Mouse (Mus musculus) MEL (cell line): Measurements from ENCODE around the gene Dlec1. TPM values are rescaled to one million over a fixed set of nuclear protein-coding genes. Genes with fewer than 3 reads are reported as not detected.

Experiments
- DNase-seq: peaks from one replicate; pipeline ENCODE4 v3.0.0; 2011; ENCODE audit warnings: low read depth, low spot score
- H3K27ac ChIP-seq: 2 replicates; pipeline ENCODE4 v1.5.1; 2012; ENCODE audit warnings: low read depth, mild to moderate bottlenecking, control low read depth, low read length, moderate library complexity; ENCODE audit not compliant: control insufficient read depth
- H3K27me3 ChIP-seq, 2 experiments: fragments of 150-350 bp in 1 of 2; sonication (generic) in 1 of 2; 2 replicates each; pipeline ENCODE4 v1.6.1; 2012; ENCODE audit warnings: low read length in 2 of 2, mild to moderate bottlenecking in 2 of 2, improper control_type of control experiment in 1 of 2, moderate library complexity in 1 of 2; ENCODE audit not compliant: insufficient read depth in 2 of 2, control insufficient read depth in 1 of 2
- H3K36me3 ChIP-seq, 2 experiments: 2 replicates each; pipeline ENCODE4 v1.6.1; 2012 to 2014; ENCODE audit warnings: low read length in 2 of 2, improper control_type of control experiment in 1 of 2, inconsistent platforms in 1 of 2, mild to moderate bottlenecking in 1 of 2; ENCODE audit not compliant: insufficient read depth in 2 of 2, control insufficient read depth in 1 of 2
- H3K4me1 ChIP-seq, 2 experiments: fragments of 150-350 bp in 1 of 2; sonication (generic) in 1 of 2; 2 replicates each; pipeline ENCODE4 v1.6.1; 2012; ENCODE audit warnings: low read length in 2 of 2, improper control_type of control experiment in 1 of 2, mild to moderate bottlenecking in 1 of 2; ENCODE audit not compliant: insufficient read depth in 2 of 2, control insufficient read depth in 1 of 2
- H3K4me3 ChIP-seq, 2 experiments: fragments of 150-350 bp in 1 of 2; sonication (generic) in 1 of 2; 2 replicates each; pipeline ENCODE4 v1.5.1; 2012; ENCODE audit warnings: low read depth in 2 of 2, low read length in 2 of 2, mild to moderate bottlenecking in 2 of 2, moderate library complexity in 2 of 2, control low read depth in 1 of 2, improper control_type of control experiment in 1 of 2; ENCODE audit not compliant: control insufficient read depth in 1 of 2, insufficient read depth in 1 of 2
- H3K79me2 ChIP-seq: 2 replicates; pipeline ENCODE4 v1.6.1; 2012; ENCODE audit warnings: mild to moderate bottlenecking, low read length, moderate library complexity; ENCODE audit not compliant: control insufficient read depth, poor library complexity, insufficient read depth
- H3K9ac ChIP-seq: 2 replicates; pipeline ENCODE4 v1.6.1; 2012; ENCODE audit warnings: low read depth, mild to moderate bottlenecking, control low read depth, low read length, moderate library complexity; ENCODE audit not compliant: control insufficient read depth, poor library complexity, severe bottlenecking
- H3K9me3 ChIP-seq: fragments of 150-350 bp; sonication (generic); replicated peaks from 2 replicates; pipeline ENCODE4 v1.6.1; 2012; ENCODE audit warnings: mild to moderate bottlenecking, low read length, improper control_type of control experiment, moderate library complexity; ENCODE audit not compliant: insufficient read depth
- BHLHE40 ChIP-seq: IDR thresholded peaks from 2 replicates; pipeline ENCODE4 v1.6.1; 2012; ENCODE audit warnings: low read depth, mild to moderate bottlenecking, inconsistent platforms, low read length, improper control_type of control experiment, borderline replicate concordance
- CHD1 ChIP-seq: IDR thresholded peaks from 2 replicates; pipeline ENCODE4 v1.6.1; 2012; ENCODE audit warnings: low read depth, mild to moderate bottlenecking, inconsistent platforms, low read length, improper control_type of control experiment
- CHD2 ChIP-seq: IDR thresholded peaks from 2 replicates; pipeline ENCODE4 v1.6.1; 2011; ENCODE audit warnings: low read length, improper control_type of control experiment
- CTCF ChIP-seq, 3 experiments: IDR thresholded peaks in 2 of 3; conservative IDR thresholded peaks in 1 of 3; 2 replicates each; pipeline ENCODE4 v1.5.1; 2011 to 2012; ENCODE audit warnings: low read length in 3 of 3, low read depth in 2 of 3, mild to moderate bottlenecking in 2 of 3, improper control_type of control experiment in 1 of 3, inconsistent platforms in 1 of 3, mixed read lengths in 1 of 3, moderate library complexity in 1 of 3; ENCODE audit not compliant: control insufficient read depth in 1 of 3, insufficient read depth in 1 of 3, poor library complexity in 1 of 3, severe bottlenecking in 1 of 3
- E2F4 ChIP-seq: IDR thresholded peaks from 2 replicates; pipeline ENCODE4 v1.6.1; 2011; ENCODE audit warnings: low read depth, low read length, improper control_type of control experiment, borderline replicate concordance
- ELF1 ChIP-seq: IDR thresholded peaks from 2 replicates; pipeline ENCODE4 v1.6.1; 2014; ENCODE audit warnings: low read depth, mild to moderate bottlenecking, inconsistent platforms, low read length, improper control_type of control experiment, moderate library complexity
- EP300 ChIP-seq, 2 experiments: IDR thresholded peaks; 2 replicates each; pipeline ENCODE4 v1.6.1; 2011; ENCODE audit warnings: improper control_type of control experiment in 2 of 2, low read length in 2 of 2, low read depth in 1 of 2, mild to moderate bottlenecking in 1 of 2
- ETS1 ChIP-seq: IDR thresholded peaks from 2 replicates; pipeline ENCODE4 v1.6.1; 2012; ENCODE audit warnings: low read depth, mild to moderate bottlenecking, inconsistent platforms, low read length, improper control_type of control experiment, moderate library complexity
- GABPA ChIP-seq: IDR thresholded peaks from 2 replicates; pipeline ENCODE4 v1.6.1; 2012; ENCODE audit warnings: low read depth, mild to moderate bottlenecking, inconsistent platforms, low read length, improper control_type of control experiment, moderate library complexity
- GATA1 ChIP-seq: IDR thresholded peaks from 2 replicates; pipeline ENCODE4 v1.6.1; 2011; ENCODE audit warnings: low read depth, low read length, improper control_type of control experiment
- HCFC1 ChIP-seq: IDR thresholded peaks from 2 replicates; pipeline ENCODE4 v1.6.1; 2012; ENCODE audit warnings: low read depth, mild to moderate bottlenecking, inconsistent platforms, low read length, improper control_type of control experiment, moderate library complexity
- JUND ChIP-seq: IDR thresholded peaks from 2 replicates; pipeline ENCODE4 v1.6.1; 2011; ENCODE audit warnings: low read depth, mild to moderate bottlenecking, improper control_type of control experiment, low read length
- KAT2A ChIP-seq: conservative IDR thresholded peaks from 2 replicates; pipeline ENCODE4 v1.6.1; 2012; ENCODE audit warnings: low read depth, low read length, improper control_type of control experiment, inconsistent platforms
- MAX ChIP-seq: IDR thresholded peaks from 2 replicates; pipeline ENCODE4 v1.6.1; 2011; ENCODE audit warnings: low read length, improper control_type of control experiment
- MAZ ChIP-seq: IDR thresholded peaks from 2 replicates; pipeline ENCODE4 v1.6.1; 2012; ENCODE audit warnings: low read depth, mild to moderate bottlenecking, inconsistent platforms, low read length, improper control_type of control experiment
- MEF2A ChIP-seq: IDR thresholded peaks from 2 replicates; pipeline ENCODE4 v1.6.1; 2014; ENCODE audit warnings: low read depth, mild to moderate bottlenecking, inconsistent platforms, low read length, improper control_type of control experiment; ENCODE audit not compliant: poor library complexity, insufficient replicate concordance, severe bottlenecking; ENCODE audit errors: extremely low read depth
- MXI1 ChIP-seq: IDR thresholded peaks from 2 replicates; pipeline ENCODE4 v1.6.1; 2011; ENCODE audit warnings: mild to moderate bottlenecking, low read depth, low read length, improper control_type of control experiment
- MYB ChIP-seq: IDR thresholded peaks from 2 replicates; pipeline ENCODE4 v1.6.1; 2011; ENCODE audit warnings: mild to moderate bottlenecking, low read depth, low read length, improper control_type of control experiment
- MYC ChIP-seq: IDR thresholded peaks from 2 replicates; pipeline ENCODE4 v1.6.1; 2011; ENCODE audit warnings: low read depth, mild to moderate bottlenecking, low read length, improper control_type of control experiment, moderate library complexity
- NELFE ChIP-seq: IDR thresholded peaks from 2 replicates; pipeline ENCODE4 v1.6.1; 2011; ENCODE audit warnings: low read depth, low read length, improper control_type of control experiment
- NRF1 ChIP-seq: IDR thresholded peaks from 2 replicates; pipeline ENCODE4 v1.6.1; 2014; ENCODE audit warnings: low read depth, mild to moderate bottlenecking, inconsistent platforms, low read length, improper control_type of control experiment, moderate library complexity; ENCODE audit not compliant: poor library complexity, insufficient read depth, severe bottlenecking
- POLR2A ChIP-seq, 2 experiments: IDR thresholded peaks; 2 replicates each; pipeline ENCODE4 v1.6.1; 2011 to 2012; ENCODE audit warnings: low read length in 2 of 2, mild to moderate bottlenecking in 2 of 2, control low read depth in 1 of 2, improper control_type of control experiment in 1 of 2, low read depth in 1 of 2, moderate library complexity in 1 of 2; ENCODE audit not compliant: control insufficient read depth in 1 of 2, insufficient read depth in 1 of 2, poor library complexity in 1 of 2
- POLR2AphosphoS2 ChIP-seq: IDR thresholded peaks from 2 replicates; pipeline ENCODE4 v1.6.1; 2011; ENCODE audit warnings: low read length, improper control_type of control experiment
- POLR2AphosphoS5 ChIP-seq: IDR thresholded peaks from 2 replicates; pipeline ENCODE4 v1.6.1; 2012; ENCODE audit warnings: low read depth, borderline replicate concordance, mild to moderate bottlenecking, inconsistent platforms, low read length, moderate library complexity, mixed read lengths
- RAD21 ChIP-seq: IDR thresholded peaks from 2 replicates; pipeline ENCODE4 v1.6.1; 2011; ENCODE audit warnings: mild to moderate bottlenecking, low read depth, low read length, improper control_type of control experiment
- RCOR1 ChIP-seq: IDR thresholded peaks from 2 replicates; pipeline ENCODE4 v1.6.1; 2012; ENCODE audit warnings: low read depth, mild to moderate bottlenecking, inconsistent platforms, low read length, improper control_type of control experiment
- SIN3A ChIP-seq: IDR thresholded peaks from 2 replicates; pipeline ENCODE4 v1.6.1; 2012; ENCODE audit warnings: low read length, improper control_type of control experiment, inconsistent platforms
- SMC3 ChIP-seq: IDR thresholded peaks from 2 replicates; pipeline ENCODE4 v1.6.1; 2011; ENCODE audit warnings: low read depth, low read length, improper control_type of control experiment
- TAL1 ChIP-seq: IDR thresholded peaks from 2 replicates; pipeline ENCODE4 v1.6.1; 2012; ENCODE audit warnings: mild to moderate bottlenecking, inconsistent platforms, low read length, moderate library complexity, mixed read lengths
- TBP ChIP-seq: IDR thresholded peaks from 2 replicates; pipeline ENCODE4 v1.8.0; 2011; ENCODE audit warnings: low read depth, low read length, improper control_type of control experiment
- TCF12 ChIP-seq: IDR thresholded peaks from 2 replicates; pipeline ENCODE4 v1.6.1; 2014; ENCODE audit warnings: low read depth, mild to moderate bottlenecking, inconsistent platforms, low read length, improper control_type of control experiment, moderate library complexity
- UBTF ChIP-seq: IDR thresholded peaks from 2 replicates; pipeline ENCODE4 v1.6.1; 2012; ENCODE audit warnings: low read depth, mild to moderate bottlenecking, inconsistent platforms, low read length, improper control_type of control experiment, moderate library complexity, borderline replicate concordance; ENCODE audit not compliant: insufficient read depth
- USF1 ChIP-seq: IDR thresholded peaks from 2 replicates; pipeline ENCODE4 v1.6.1; 2014; ENCODE audit warnings: low read depth, mild to moderate bottlenecking, inconsistent platforms, low read length, improper control_type of control experiment, moderate library complexity
- USF2 ChIP-seq, 2 experiments: IDR thresholded peaks; 2 replicates each; pipeline ENCODE4 v1.6.1; 2011 to 2012; ENCODE audit warnings: improper control_type of control experiment in 2 of 2, low read length in 2 of 2, borderline replicate concordance in 1 of 2, inconsistent platforms in 1 of 2, low read depth in 1 of 2, mild to moderate bottlenecking in 1 of 2; ENCODE audit not compliant: insufficient read depth in 1 of 2
- ZC3H11A ChIP-seq: IDR thresholded peaks from 2 replicates; pipeline ENCODE4 v1.6.1; 2012; ENCODE audit warnings: low read depth, mild to moderate bottlenecking, inconsistent platforms, low read length, improper control_type of control experiment
- ZKSCAN1 ChIP-seq: IDR thresholded peaks from 2 replicates; pipeline ENCODE4 v1.6.1; 2012; ENCODE audit warnings: low read depth, mild to moderate bottlenecking, inconsistent platforms, low read length, improper control_type of control experiment, moderate library complexity
- ZMIZ1 ChIP-seq: IDR thresholded peaks from 2 replicates; pipeline ENCODE4 v1.6.1; 2012; ENCODE audit warnings: low read depth, mild to moderate bottlenecking, inconsistent platforms, low read length, improper control_type of control experiment, moderate library complexity
- ZNF384 ChIP-seq: IDR thresholded peaks from 2 replicates; pipeline ENCODE4 v1.6.1; 2012; ENCODE audit warnings: low read depth, mild to moderate bottlenecking, inconsistent platforms, low read length, improper control_type of control experiment
- polyA plus RNA-seq, 2 experiments: library from polyadenylated mRNA; stranded (reverse) in 1 of 2; unstranded in 1 of 2; fragments of >175 nt in 1 of 2; fragments of >200 nt in 1 of 2; gene quantifications; 2 replicates each; pipeline versions ENCODE4 v1.2.1 to v1.2.4; 2012; ENCODE audit warnings: low replicate concordance in 2 of 2, low read depth in 1 of 2; ENCODE audit not compliant: insufficient read length in 2 of 2, insufficient read depth in 1 of 2, missing spikeins in 1 of 2
- total RNA-seq: library from RNA; depleted of rRNA; stranded (reverse); fragments of 300-350 nt; gene quantifications from 2 replicates; pipeline ENCODE4 v1.2.3, GENCODE M21; 2012

Dlec1 gene
- total and polyA plus RNA-seq, 3 experiments: 0.22 TPM; not detected in 2

DNA sequence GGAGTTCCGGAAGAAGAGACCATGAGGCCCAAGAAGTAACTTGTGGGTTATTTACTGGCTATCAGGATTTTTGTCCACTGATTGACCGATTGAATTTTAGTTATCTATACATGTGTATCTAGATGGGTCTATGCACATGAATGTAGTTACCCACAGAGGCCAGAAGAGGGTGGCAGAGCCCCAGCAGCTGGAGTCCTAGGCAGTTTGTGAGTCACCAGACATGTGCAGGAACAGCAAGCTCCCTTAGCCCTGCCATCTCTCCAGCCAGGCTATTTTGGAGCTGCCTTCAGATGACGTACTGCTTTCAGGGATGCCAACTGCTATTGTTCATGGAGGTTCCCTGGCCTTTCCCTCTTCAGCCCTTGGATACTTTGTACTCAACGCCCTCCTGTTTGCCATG is 5.3 kb downstream of the Dlec1 start:
- Histone ChIP-seq H3K4me3 (no peak overlapping the region), H3K79me2 (no peaks in the 10 kb centered on the region), H3K27me3 (peaks cover 0 to 4% of the 10 kb centered on the region in 2 experiments; a peak in 1 of 4 replicates), H3K4me1 (no peaks in the 10 kb centered on the region), H3K27ac (no peak overlapping the region), H3K9me3 (no peaks in the 10 kb centered on the region), H3K9ac (no peak overlapping the region), H3K36me3 (no peaks in the 10 kb centered on the region)
- DNase-seq: peak; percentile 74
- TF ChIP-seq GATA1 (0 out of 2 replicates have a peak, but pooled peaks have one; percentile 3), NELFE (no peak), TBP (no peak), JUND (no peak), CTCF (IDR thresholded peaks at IDR 0.05 in 2 of 3, conservative IDR thresholded peaks at IDR 0.05 in 1 of 3; ENCODE audit: control insufficient read depth in 1 of 3, insufficient read depth in 1 of 3, low read depth in 2 of 3, low read length in 3 of 3, poor library complexity in 1 of 3, severe bottlenecking in 1 of 3) (peak; percentile 85 to 86 (median 85)), USF2 (IDR thresholded peaks at IDR 0.05; ENCODE audit: borderline replicate concordance in 1 of 2, insufficient read depth in 1 of 2, low read depth in 1 of 2, low read length in 2 of 2) (no peak), CHD1 (no peak), MAX (no peak), BHLHE40 (no peak), SMC3 (peak; percentile 76), RAD21 (peak; percentile 92), TAL1 (no peak), ETS1 (no peak), MYB (no peak), POLR2AphosphoS2 (no peak), GABPA (no peak), EP300 (IDR thresholded peaks at IDR 0.05; ENCODE audit: low read depth in 1 of 2, low read length in 2 of 2) (no peak), POLR2AphosphoS5 (no peak), TCF12 (no peak), ZC3H11A (peak; percentile 74), ZMIZ1 (no peak), RCOR1 (no peak), MYC (0 out of 2 replicates have a peak, but pooled peaks have one; percentile 34), ZNF384 (no peak), ELF1 (no peak), E2F4 (no peak), UBTF (no peak), POLR2A (IDR thresholded peaks at IDR 0.05; ENCODE audit: control insufficient read depth in 1 of 2, insufficient read depth in 1 of 2, low read depth in 1 of 2, low read length in 2 of 2, poor library complexity in 1 of 2) (no peak), USF1 (no peak), MAZ (no peak), KAT2A (no peak), NRF1 (no peak), HCFC1 (no peak), SIN3A (no peak), MXI1 (no peak), ZKSCAN1 (no peak), MEF2A (no peak), CHD2 (no peak)
